Mouse (Mus musculus) intestine, embryonic 16.5 days (tissue): ENCODE measurements at regions not wholly inside any gene's neighbourhood (a gene's known extent, or its start where the extent isn't known, plus 50 kb on each side); places are given as distances from the start of the nearest gene placed in this dataset.

ENCODE experiments used
- ATAC-seq: fragments of 200-750 bp; cut with Nextera tagmentation; 2 replicates; pipeline ENCODE4 v1.8.0; 2017; ENCODE audit warnings: moderate TSS enrichment, moderate library complexity
- H3K27ac ChIP-seq: fragments of 300-500 bp; sonication (generic); 2 replicates; pipeline ENCODE4 v1.5.1; 2014; ENCODE audit warnings: mild to moderate bottlenecking, low read length
- H3K27me3 ChIP-seq: fragments of 300-500 bp; sonication (generic); replicated peaks from 2 replicates; pipeline ENCODE4 v1.6.1; 2014; ENCODE audit warnings: low read length, control low read depth, mixed read lengths; ENCODE audit not compliant: control insufficient read depth, insufficient read depth
- H3K36me3 ChIP-seq: fragments of 300-500 bp; sonication (generic); 2 replicates; pipeline ENCODE4 v1.6.1; 2014; ENCODE audit warnings: low read length, control low read depth; ENCODE audit not compliant: control insufficient read depth, insufficient read depth
- H3K4me1 ChIP-seq: fragments of 300-500 bp; sonication (generic); 2 replicates; pipeline ENCODE4 v1.6.1; 2014; ENCODE audit warnings: low read length, control low read depth, mixed read lengths; ENCODE audit not compliant: control insufficient read depth, insufficient read depth
- H3K4me2 ChIP-seq: fragments of 300-500 bp; sonication (generic); 2 replicates; pipeline ENCODE4 v1.6.1; 2014; ENCODE audit warnings: low read depth, low read length, control low read depth
- H3K4me3 ChIP-seq: fragments of 300-500 bp; sonication (generic); 2 replicates; pipeline ENCODE4 v1.5.1; 2014; ENCODE audit warnings: mild to moderate bottlenecking, low read length
- H3K9ac ChIP-seq: fragments of 300-500 bp; sonication (generic); 2 replicates; pipeline ENCODE4 v1.6.1; 2014; ENCODE audit warnings: low read depth, low read length
- H3K9me3 ChIP-seq: fragments of 300-500 bp; sonication (generic); 2 replicates; pipeline ENCODE4 v1.6.1; 2016; ENCODE audit warnings: low read length, control low read depth; ENCODE audit not compliant: control insufficient read depth
- whole genome bisulfite sequencing: fragments of 180-500 bp; shearing (Covaris S2); extraction: QIAGEN DNeasy Blood & Tissue Kit; methylation state at CpG from one replicate; pipeline ENCODE4 v1.1.7; 2014; 5-methylcytosine and 5-hydroxymethylcytosine counted together

DNA sequence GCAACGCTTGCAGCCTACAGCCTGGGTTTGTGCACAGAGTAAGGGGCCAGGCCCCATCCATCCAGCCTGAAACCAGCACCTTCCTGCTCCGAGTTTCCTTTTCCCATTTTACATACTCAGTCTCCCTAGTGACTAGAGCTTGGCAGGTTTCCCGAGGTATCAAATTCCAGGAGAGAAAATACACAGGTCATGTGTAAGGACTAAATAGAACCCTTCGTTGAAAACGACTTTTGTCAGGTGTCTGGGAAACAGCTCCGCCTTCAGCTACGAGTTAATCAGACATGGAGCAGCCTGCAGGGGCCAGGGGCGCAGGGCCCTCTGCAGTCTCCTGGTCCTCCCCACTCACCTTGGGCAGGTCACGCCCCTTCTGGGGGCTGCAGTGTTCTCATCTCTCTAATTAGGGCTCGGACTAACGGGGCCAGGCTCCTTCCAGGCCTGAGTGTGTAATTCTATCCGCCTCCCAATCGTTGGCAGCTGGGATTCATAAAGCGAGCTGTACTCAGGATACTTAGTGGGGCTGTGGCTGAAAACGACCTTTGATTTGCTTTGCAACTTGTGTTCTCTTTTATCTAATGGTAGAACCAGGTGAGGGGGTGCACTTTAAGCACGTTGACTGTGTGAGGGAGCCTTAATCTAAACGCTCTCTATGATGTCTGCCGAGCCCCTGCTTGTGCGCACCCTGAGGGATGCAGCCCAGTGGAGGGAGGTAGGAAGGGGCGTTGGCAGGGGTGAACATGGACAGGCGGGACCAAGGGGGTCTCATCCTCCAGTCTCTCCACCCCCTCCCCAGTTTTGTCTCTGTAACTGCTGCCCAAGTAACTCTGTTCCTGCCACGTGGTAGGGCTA lies 147.6 kb upstream of the Mki67 start:
- H3K27ac ChIP-seq: peak overlapping the region; percentile 43; the same call in 1 of the 2 replicates
- peak; percentile 66 for ATAC-seq
- 30% methylated on average over 22 of the region's 22 CpGs for WGBS

GRCm38 (mm10) chr7:135870981-135871380 lies 154.8 kb upstream of the Mki67 start:
- H3K27me3 ChIP-seq: no peaks in the 10 kb centered on the region
- H3K36me3 ChIP-seq: no peaks in the 10 kb centered on the region
- H3K4me2 ChIP-seq: no peak overlapping the region
- H3K4me3 ChIP-seq: no peak overlapping the region
- H3K4me1 ChIP-seq: no peaks in the 10 kb centered on the region
- H3K27ac ChIP-seq: no peak overlapping the region
- no peak for ATAC-seq
- WGBS: 74% methylated on average over 6 of the region's 6 CpGs
- H3K9ac ChIP-seq: no peak overlapping the region
- no peaks in the 10 kb centered on the region for H3K9me3 ChIP-seq

More for the DNA sequence above, 147.6 kb upstream of the Mki67 start:
- H3K9me3 ChIP-seq: no peaks in the 10 kb centered on the region
- H3K4me1 ChIP-seq: peaks cover 24% of the 10 kb centered on the region
- no peaks in the 10 kb centered on the region for H3K27me3 ChIP-seq
- no peak overlapping the region for H3K4me3 ChIP-seq
- H3K9ac ChIP-seq: peak overlapping the region; percentile 37; the same call in 1 of the 2 replicates
- H3K36me3 ChIP-seq: no peaks in the 10 kb centered on the region
- peak overlapping the region; percentile 26; the same call in 1 of the 2 replicates for H3K4me2 ChIP-seq

DNA sequence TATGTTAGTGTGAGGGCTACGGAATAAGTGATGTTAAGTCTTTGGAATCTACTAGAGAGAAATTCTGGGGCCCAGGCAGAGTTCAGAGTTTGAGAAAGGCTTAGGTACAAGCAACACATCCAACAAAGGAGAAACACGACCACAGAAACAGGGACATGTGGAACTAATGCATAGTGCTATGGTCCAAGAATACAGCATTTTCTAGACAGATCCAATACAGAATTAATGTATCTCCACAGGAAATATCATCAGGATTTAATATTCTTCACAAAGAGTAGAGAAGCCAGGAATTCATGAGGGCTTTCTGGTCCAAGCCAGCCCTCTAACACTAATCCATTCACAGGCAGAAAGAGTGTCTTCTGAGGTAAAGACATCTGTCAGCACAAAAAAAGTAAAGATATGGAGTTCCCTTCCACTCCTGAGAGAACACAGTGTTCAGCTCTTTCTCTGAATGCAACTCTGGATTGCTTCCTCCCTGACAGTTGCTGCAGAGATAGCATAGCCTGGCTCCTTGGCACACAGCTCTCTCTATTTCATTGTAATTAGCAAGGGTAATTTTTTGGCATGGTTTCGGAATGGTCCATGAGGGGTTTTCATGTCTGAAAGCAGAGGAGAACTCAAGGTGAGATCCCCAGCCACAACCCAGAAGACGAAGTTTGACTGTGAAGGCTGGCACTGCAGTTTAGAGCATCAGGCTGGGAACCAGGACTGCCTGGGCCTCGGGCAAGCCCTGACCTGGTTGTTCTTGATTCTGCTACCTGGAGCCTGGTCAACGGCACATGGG lies 161.1 kb upstream of the Mki67 start:
- Histone ChIP-seq H3K4me1 (no peaks in the 10 kb centered on the region), H3K4me3 (no peak overlapping the region), H3K4me2 (no peak overlapping the region), H3K27ac (no peak overlapping the region; the same call in 1 of the 2 replicates), H3K9me3 (no peaks in the 10 kb centered on the region), H3K9ac (no peak overlapping the region), H3K36me3 (no peaks in the 10 kb centered on the region), H3K27me3 (no peaks in the 10 kb centered on the region)
- 80% methylated on average over 6 of the region's 6 CpGs for WGBS
- no peak for ATAC-seq

DNA sequence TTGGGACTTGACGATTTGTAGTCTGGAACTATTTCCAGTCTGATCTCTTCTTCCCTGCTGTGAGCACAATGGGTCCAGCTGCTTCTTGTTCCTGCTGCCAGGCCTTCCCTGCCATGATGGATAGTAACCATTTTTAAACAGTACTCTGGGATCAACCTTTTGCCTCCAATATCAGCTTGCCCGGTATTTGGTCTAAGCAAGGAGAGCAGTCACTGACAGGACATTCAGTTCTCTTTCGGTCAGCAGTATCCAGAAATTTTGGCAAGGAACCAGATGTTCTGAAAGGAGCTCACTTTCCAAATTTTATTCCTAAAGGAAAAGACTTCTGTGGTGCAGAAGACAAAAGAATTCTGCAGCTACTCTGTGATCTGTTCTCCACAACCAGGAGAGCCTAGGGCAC lies 162.6 kb upstream of the Mki67 start:
- no peaks in the 10 kb centered on the region for H3K9me3 ChIP-seq
- ATAC-seq: no peak
- no peak overlapping the region for H3K27ac ChIP-seq
- no peaks in the 10 kb centered on the region for H3K36me3 ChIP-seq
- WGBS: 57% methylated on average over 3 of the region's 3 CpGs
- no peak overlapping the region for H3K4me3 ChIP-seq
- H3K27me3 ChIP-seq: no peaks in the 10 kb centered on the region
- no peak overlapping the region for H3K9ac ChIP-seq
- H3K4me1 ChIP-seq: no peaks in the 10 kb centered on the region
- no peak overlapping the region for H3K4me2 ChIP-seq

DNA sequence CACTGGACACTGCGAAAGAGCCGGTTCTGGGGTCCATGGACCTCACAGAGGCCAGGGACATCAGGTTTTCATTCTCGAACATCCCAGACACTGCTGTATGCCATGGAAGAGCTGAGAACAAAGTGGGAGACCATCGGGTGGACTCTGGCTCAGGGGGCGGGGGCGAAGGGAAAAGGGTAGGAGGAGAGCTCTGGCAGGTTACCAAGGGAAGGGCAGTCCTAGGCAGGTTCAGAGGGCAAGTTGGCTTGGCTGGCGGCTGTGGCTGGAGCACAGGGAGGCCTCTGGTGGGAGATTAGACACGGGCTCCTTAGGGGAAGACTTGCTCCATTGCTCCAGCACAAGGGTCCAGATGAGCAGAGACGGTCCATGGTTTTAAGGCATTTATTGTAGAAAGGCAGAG lies 164.3 kb upstream of the Mki67 start:
- no peaks in the 10 kb centered on the region for H3K36me3 ChIP-seq
- H3K4me2 ChIP-seq: no peak overlapping the region
- no peaks in the 10 kb centered on the region for H3K9me3 ChIP-seq
- H3K9ac ChIP-seq: no peak overlapping the region
- WGBS: 91% methylated on average over 9 of the region's 9 CpGs
- no peaks in the 10 kb centered on the region for H3K27me3 ChIP-seq
- H3K27ac ChIP-seq: no peak overlapping the region
- no peak overlapping the region for H3K4me3 ChIP-seq
- no peaks in the 10 kb centered on the region for H3K4me1 ChIP-seq
- ATAC-seq: no peak

GRCm38 (mm10) chr7:135882306-135882705 lies 166.1 kb upstream of the Mki67 start:
- WGBS: 91% methylated on average over 4 of the region's 4 CpGs
- H3K27ac ChIP-seq: no peak overlapping the region
- H3K4me1 ChIP-seq: no peaks in the 10 kb centered on the region
- ATAC-seq: no peak
- H3K4me2 ChIP-seq: no peak overlapping the region
- no peak overlapping the region for H3K9ac ChIP-seq
- H3K9me3 ChIP-seq: no peaks in the 10 kb centered on the region
- no peaks in the 10 kb centered on the region for H3K27me3 ChIP-seq
- H3K36me3 ChIP-seq: no peaks in the 10 kb centered on the region
- H3K4me3 ChIP-seq: no peak overlapping the region

- Histone ChIP-seq H3K36me3 (no peaks in the 10 kb centered on the region), H3K4me3 (no peak overlapping the region), H3K27me3 (no peaks in the 10 kb centered on the region), H3K9me3 (no peaks in the 10 kb centered on the region), H3K4me1 (peaks cover 6% of the 10 kb centered on the region), H3K4me2 (no peak overlapping the region), H3K9ac (peak overlapping the region; percentile 15; the same call in 1 of the 2 replicates), H3K27ac (no peak overlapping the region)
- 23% methylated on average over 3 of the region's 3 CpGs for WGBS
- ATAC-seq: no peak
Observed at GRCm38 (mm10) chr7:135888598-135888997, 172.4 kb upstream of the Mki67 start.

DNA sequence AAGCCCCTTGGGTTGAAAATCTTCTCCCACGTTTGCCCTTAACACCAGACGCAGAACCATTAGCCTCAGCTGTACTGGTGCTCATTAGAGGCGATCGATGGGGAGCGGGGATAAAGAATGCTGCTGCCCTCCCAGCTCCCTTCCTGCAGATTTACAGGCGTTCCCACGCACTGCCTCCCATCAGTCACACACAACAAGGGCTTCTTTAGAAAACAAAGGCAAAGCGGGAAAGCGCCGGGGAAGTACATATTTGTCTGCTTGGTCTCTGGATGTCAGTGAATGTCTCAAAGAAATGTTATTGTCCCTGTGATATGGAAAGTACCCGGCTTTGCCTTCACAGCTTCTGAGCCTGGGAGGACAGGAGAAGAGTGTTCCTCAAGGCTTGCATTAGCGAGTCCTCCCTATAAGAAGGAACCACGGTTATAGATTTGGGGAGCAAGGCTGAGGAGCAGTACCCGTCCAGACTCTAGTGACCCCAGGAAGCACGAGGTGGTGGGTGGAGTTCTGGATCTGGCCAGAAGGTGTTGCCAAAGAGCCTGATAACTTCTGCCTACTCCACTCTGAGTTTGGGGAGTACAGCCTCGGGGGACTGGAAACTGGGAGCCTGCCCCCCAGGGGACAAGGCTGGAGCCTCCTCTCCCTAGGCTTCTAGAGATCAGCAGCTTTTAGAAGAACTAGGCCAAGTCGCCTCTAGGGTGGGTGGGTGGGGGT lies 173.0 kb upstream of the Mki67 start:
- H3K9me3 ChIP-seq: no peaks in the 10 kb centered on the region
- no peak overlapping the region for H3K27ac ChIP-seq
- ATAC-seq: peak; percentile 58; the same call in 1 of the 2 replicates
- peak overlapping the region; percentile 24 for H3K4me2 ChIP-seq
- no peak overlapping the region for H3K4me3 ChIP-seq
- H3K4me1 ChIP-seq: peaks cover 6% of the 10 kb centered on the region
- H3K27me3 ChIP-seq: no peaks in the 10 kb centered on the region
- H3K9ac ChIP-seq: peak overlapping the region; percentile 15; the same call in 1 of the 2 replicates
- no peaks in the 10 kb centered on the region for H3K36me3 ChIP-seq
- 10% methylated on average over 17 of the region's 17 CpGs for WGBS

DNA sequence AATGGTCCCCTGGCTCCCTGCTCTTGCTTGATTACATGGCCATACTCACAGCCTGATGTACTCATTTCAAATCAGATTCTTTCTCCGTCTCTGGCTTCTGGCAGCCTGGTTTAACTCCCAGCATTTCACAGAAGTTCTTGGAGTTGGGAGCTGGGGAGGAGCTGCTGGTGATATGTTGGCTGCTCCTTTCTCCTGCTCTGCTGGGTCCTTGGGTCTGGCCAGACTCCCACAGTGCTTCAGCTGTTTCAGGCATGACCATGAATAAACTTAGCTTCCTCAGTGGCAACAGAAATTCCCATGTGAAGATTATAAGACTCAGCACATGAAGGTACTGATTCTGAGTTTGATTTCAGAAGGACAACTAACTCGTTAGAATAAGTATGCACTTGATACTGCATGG lies 182.7 kb upstream of the Mki67 start:
- H3K27ac ChIP-seq: no peak overlapping the region
- ATAC-seq: no peak
- no peaks in the 10 kb centered on the region for H3K9me3 ChIP-seq
- H3K4me2 ChIP-seq: no peak overlapping the region
- H3K36me3 ChIP-seq: no peaks in the 10 kb centered on the region
- H3K27me3 ChIP-seq: no peaks in the 10 kb centered on the region
- no peak overlapping the region for H3K9ac ChIP-seq
- H3K4me3 ChIP-seq: no peak overlapping the region
- H3K4me1 ChIP-seq: peaks cover 10% of the 10 kb centered on the region; the same call in 1 of the 2 replicates
- WGBS: 70% methylated on average over 2 of the region's 2 CpGs
